Mouse (Mus musculus) MEL (cell line): ENCODE measurements around the gene Dcst1. TPM values are rescaled to one million over a fixed set of nuclear protein-coding genes. Genes with fewer than 3 reads are reported as not detected.

Experiments used
- DNase-seq: peaks from one replicate; pipeline ENCODE4 v3.0.0; 2011; ENCODE audit warnings: low read depth, low spot score
- H3K27ac ChIP-seq: 2 replicates; pipeline ENCODE4 v1.5.1; 2012; ENCODE audit warnings: low read depth, mild to moderate bottlenecking, control low read depth, low read length, moderate library complexity; ENCODE audit not compliant: control insufficient read depth
- H3K27me3 ChIP-seq, 2 experiments: fragments of 150-350 bp in 1 of 2; sonication (generic) in 1 of 2; 2 replicates each; pipeline ENCODE4 v1.6.1; 2012; ENCODE audit warnings: low read length in 2 of 2, mild to moderate bottlenecking in 2 of 2, improper control_type of control experiment in 1 of 2, moderate library complexity in 1 of 2; ENCODE audit not compliant: insufficient read depth in 2 of 2, control insufficient read depth in 1 of 2
- H3K36me3 ChIP-seq, 2 experiments: 2 replicates each; pipeline ENCODE4 v1.6.1; 2012 to 2014; ENCODE audit warnings: low read length in 2 of 2, improper control_type of control experiment in 1 of 2, inconsistent platforms in 1 of 2, mild to moderate bottlenecking in 1 of 2; ENCODE audit not compliant: insufficient read depth in 2 of 2, control insufficient read depth in 1 of 2
- H3K4me1 ChIP-seq, 2 experiments: fragments of 150-350 bp in 1 of 2; sonication (generic) in 1 of 2; 2 replicates each; pipeline ENCODE4 v1.6.1; 2012; ENCODE audit warnings: low read length in 2 of 2, improper control_type of control experiment in 1 of 2, mild to moderate bottlenecking in 1 of 2; ENCODE audit not compliant: insufficient read depth in 2 of 2, control insufficient read depth in 1 of 2
- H3K4me3 ChIP-seq, 2 experiments: fragments of 150-350 bp in 1 of 2; sonication (generic) in 1 of 2; 2 replicates each; pipeline ENCODE4 v1.5.1; 2012; ENCODE audit warnings: low read depth in 2 of 2, low read length in 2 of 2, mild to moderate bottlenecking in 2 of 2, moderate library complexity in 2 of 2, control low read depth in 1 of 2, improper control_type of control experiment in 1 of 2; ENCODE audit not compliant: control insufficient read depth in 1 of 2, insufficient read depth in 1 of 2
- H3K79me2 ChIP-seq: 2 replicates; pipeline ENCODE4 v1.6.1; 2012; ENCODE audit warnings: mild to moderate bottlenecking, low read length, moderate library complexity; ENCODE audit not compliant: control insufficient read depth, poor library complexity, insufficient read depth
- H3K9ac ChIP-seq: 2 replicates; pipeline ENCODE4 v1.6.1; 2012; ENCODE audit warnings: low read depth, mild to moderate bottlenecking, control low read depth, low read length, moderate library complexity; ENCODE audit not compliant: control insufficient read depth, poor library complexity, severe bottlenecking
- H3K9me3 ChIP-seq: fragments of 150-350 bp; sonication (generic); replicated peaks from 2 replicates; pipeline ENCODE4 v1.6.1; 2012; ENCODE audit warnings: mild to moderate bottlenecking, low read length, improper control_type of control experiment, moderate library complexity; ENCODE audit not compliant: insufficient read depth
- CTCF ChIP-seq, 3 experiments: IDR thresholded peaks in 2 of 3; conservative IDR thresholded peaks in 1 of 3; 2 replicates each; pipeline ENCODE4 v1.5.1; 2011 to 2012; ENCODE audit warnings: low read length in 3 of 3, low read depth in 2 of 3, mild to moderate bottlenecking in 2 of 3, improper control_type of control experiment in 1 of 3, inconsistent platforms in 1 of 3, mixed read lengths in 1 of 3, moderate library complexity in 1 of 3; ENCODE audit not compliant: control insufficient read depth in 1 of 3, insufficient read depth in 1 of 3, poor library complexity in 1 of 3, severe bottlenecking in 1 of 3
- E2F4 ChIP-seq: IDR thresholded peaks from 2 replicates; pipeline ENCODE4 v1.6.1; 2011; ENCODE audit warnings: low read depth, low read length, improper control_type of control experiment, borderline replicate concordance
- ELF1 ChIP-seq: IDR thresholded peaks from 2 replicates; pipeline ENCODE4 v1.6.1; 2014; ENCODE audit warnings: low read depth, mild to moderate bottlenecking, inconsistent platforms, low read length, improper control_type of control experiment, moderate library complexity
- EP300 ChIP-seq, 2 experiments: IDR thresholded peaks; 2 replicates each; pipeline ENCODE4 v1.6.1; 2011; ENCODE audit warnings: improper control_type of control experiment in 2 of 2, low read length in 2 of 2, low read depth in 1 of 2, mild to moderate bottlenecking in 1 of 2
- ETS1 ChIP-seq: IDR thresholded peaks from 2 replicates; pipeline ENCODE4 v1.6.1; 2012; ENCODE audit warnings: low read depth, mild to moderate bottlenecking, inconsistent platforms, low read length, improper control_type of control experiment, moderate library complexity
- GABPA ChIP-seq: IDR thresholded peaks from 2 replicates; pipeline ENCODE4 v1.6.1; 2012; ENCODE audit warnings: low read depth, mild to moderate bottlenecking, inconsistent platforms, low read length, improper control_type of control experiment, moderate library complexity
- MAFK ChIP-seq: IDR thresholded peaks from 2 replicates; pipeline ENCODE4 v1.6.1; 2011; ENCODE audit warnings: low read depth, mild to moderate bottlenecking, low read length, improper control_type of control experiment, borderline replicate concordance
- MAX ChIP-seq: IDR thresholded peaks from 2 replicates; pipeline ENCODE4 v1.6.1; 2011; ENCODE audit warnings: low read length, improper control_type of control experiment
- MAZ ChIP-seq: IDR thresholded peaks from 2 replicates; pipeline ENCODE4 v1.6.1; 2012; ENCODE audit warnings: low read depth, mild to moderate bottlenecking, inconsistent platforms, low read length, improper control_type of control experiment
- MEF2A ChIP-seq: IDR thresholded peaks from 2 replicates; pipeline ENCODE4 v1.6.1; 2014; ENCODE audit warnings: low read depth, mild to moderate bottlenecking, inconsistent platforms, low read length, improper control_type of control experiment; ENCODE audit not compliant: poor library complexity, insufficient replicate concordance, severe bottlenecking; ENCODE audit errors: extremely low read depth
- MXI1 ChIP-seq: IDR thresholded peaks from 2 replicates; pipeline ENCODE4 v1.6.1; 2011; ENCODE audit warnings: mild to moderate bottlenecking, low read depth, low read length, improper control_type of control experiment
- MYB ChIP-seq: IDR thresholded peaks from 2 replicates; pipeline ENCODE4 v1.6.1; 2011; ENCODE audit warnings: mild to moderate bottlenecking, low read depth, low read length, improper control_type of control experiment
- NRF1 ChIP-seq: IDR thresholded peaks from 2 replicates; pipeline ENCODE4 v1.6.1; 2014; ENCODE audit warnings: low read depth, mild to moderate bottlenecking, inconsistent platforms, low read length, improper control_type of control experiment, moderate library complexity; ENCODE audit not compliant: poor library complexity, insufficient read depth, severe bottlenecking
- POLR2A ChIP-seq, 2 experiments: IDR thresholded peaks; 2 replicates each; pipeline ENCODE4 v1.6.1; 2011 to 2012; ENCODE audit warnings: low read length in 2 of 2, mild to moderate bottlenecking in 2 of 2, control low read depth in 1 of 2, improper control_type of control experiment in 1 of 2, low read depth in 1 of 2, moderate library complexity in 1 of 2; ENCODE audit not compliant: control insufficient read depth in 1 of 2, insufficient read depth in 1 of 2, poor library complexity in 1 of 2
- POLR2AphosphoS2 ChIP-seq: IDR thresholded peaks from 2 replicates; pipeline ENCODE4 v1.6.1; 2011; ENCODE audit warnings: low read length, improper control_type of control experiment
- POLR2AphosphoS5 ChIP-seq: IDR thresholded peaks from 2 replicates; pipeline ENCODE4 v1.6.1; 2012; ENCODE audit warnings: low read depth, borderline replicate concordance, mild to moderate bottlenecking, inconsistent platforms, low read length, moderate library complexity, mixed read lengths
- RAD21 ChIP-seq: IDR thresholded peaks from 2 replicates; pipeline ENCODE4 v1.6.1; 2011; ENCODE audit warnings: mild to moderate bottlenecking, low read depth, low read length, improper control_type of control experiment
- RCOR1 ChIP-seq: IDR thresholded peaks from 2 replicates; pipeline ENCODE4 v1.6.1; 2012; ENCODE audit warnings: low read depth, mild to moderate bottlenecking, inconsistent platforms, low read length, improper control_type of control experiment
- SMC3 ChIP-seq: IDR thresholded peaks from 2 replicates; pipeline ENCODE4 v1.6.1; 2011; ENCODE audit warnings: low read depth, low read length, improper control_type of control experiment
- TAL1 ChIP-seq: IDR thresholded peaks from 2 replicates; pipeline ENCODE4 v1.6.1; 2012; ENCODE audit warnings: mild to moderate bottlenecking, inconsistent platforms, low read length, moderate library complexity, mixed read lengths
- TBP ChIP-seq: IDR thresholded peaks from 2 replicates; pipeline ENCODE4 v1.8.0; 2011; ENCODE audit warnings: low read depth, low read length, improper control_type of control experiment
- TCF12 ChIP-seq: IDR thresholded peaks from 2 replicates; pipeline ENCODE4 v1.6.1; 2014; ENCODE audit warnings: low read depth, mild to moderate bottlenecking, inconsistent platforms, low read length, improper control_type of control experiment, moderate library complexity
- UBTF ChIP-seq: IDR thresholded peaks from 2 replicates; pipeline ENCODE4 v1.6.1; 2012; ENCODE audit warnings: low read depth, mild to moderate bottlenecking, inconsistent platforms, low read length, improper control_type of control experiment, moderate library complexity, borderline replicate concordance; ENCODE audit not compliant: insufficient read depth
- USF1 ChIP-seq: IDR thresholded peaks from 2 replicates; pipeline ENCODE4 v1.6.1; 2014; ENCODE audit warnings: low read depth, mild to moderate bottlenecking, inconsistent platforms, low read length, improper control_type of control experiment, moderate library complexity
- USF2 ChIP-seq, 2 experiments: IDR thresholded peaks; 2 replicates each; pipeline ENCODE4 v1.6.1; 2011 to 2012; ENCODE audit warnings: improper control_type of control experiment in 2 of 2, low read length in 2 of 2, borderline replicate concordance in 1 of 2, inconsistent platforms in 1 of 2, low read depth in 1 of 2, mild to moderate bottlenecking in 1 of 2; ENCODE audit not compliant: insufficient read depth in 1 of 2
- ZC3H11A ChIP-seq: IDR thresholded peaks from 2 replicates; pipeline ENCODE4 v1.6.1; 2012; ENCODE audit warnings: low read depth, mild to moderate bottlenecking, inconsistent platforms, low read length, improper control_type of control experiment
- ZKSCAN1 ChIP-seq: IDR thresholded peaks from 2 replicates; pipeline ENCODE4 v1.6.1; 2012; ENCODE audit warnings: low read depth, mild to moderate bottlenecking, inconsistent platforms, low read length, improper control_type of control experiment, moderate library complexity
- ZNF384 ChIP-seq: IDR thresholded peaks from 2 replicates; pipeline ENCODE4 v1.6.1; 2012; ENCODE audit warnings: low read depth, mild to moderate bottlenecking, inconsistent platforms, low read length, improper control_type of control experiment
- polyA plus RNA-seq, 2 experiments: library from polyadenylated mRNA; stranded (reverse) in 1 of 2; unstranded in 1 of 2; fragments of >175 nt in 1 of 2; fragments of >200 nt in 1 of 2; gene quantifications; 2 replicates each; pipeline versions ENCODE4 v1.2.1 to v1.2.4; 2012; ENCODE audit warnings: low replicate concordance in 2 of 2, low read depth in 1 of 2; ENCODE audit not compliant: insufficient read length in 2 of 2, insufficient read depth in 1 of 2, missing spikeins in 1 of 2
- total RNA-seq: library from RNA; depleted of rRNA; stranded (reverse); fragments of 300-350 nt; gene quantifications from 2 replicates; pipeline ENCODE4 v1.2.3, GENCODE M21; 2012

Dcst1 gene
- total and polyA plus RNA-seq, 3 experiments = 0.08 to 0.29 TPM; not detected in 1

DNA sequence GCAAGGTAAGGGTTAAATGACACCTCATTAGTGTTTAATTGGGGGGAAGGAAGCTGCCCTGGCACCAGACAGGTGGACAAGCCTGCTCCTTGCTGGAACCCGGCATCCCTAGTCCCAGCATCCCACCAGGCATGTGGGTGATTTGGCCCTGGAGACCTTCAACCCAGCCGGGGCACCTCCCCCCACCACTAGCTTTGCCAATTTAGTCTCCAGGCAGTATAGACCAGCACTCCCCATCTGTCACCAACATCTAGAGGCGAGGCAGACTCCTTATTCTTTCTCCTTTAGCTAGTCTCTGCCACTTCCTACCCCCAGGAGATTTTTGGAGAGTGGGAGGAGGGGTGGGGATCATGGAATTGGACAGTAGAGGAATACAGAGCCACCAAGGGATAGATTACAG lies 34.7 kb downstream of the Dcst1 start:
- H3K27ac ChIP-seq = no peak overlapping the region
- DNase-seq = no peak
- H3K79me2 ChIP-seq = no peaks in the 10 kb centered on the region
- H3K4me1 ChIP-seq = peaks cover 6 to 12% of the 10 kb centered on the region in 2 experiments
- H3K9ac ChIP-seq = no peak overlapping the region
- H3K9me3 ChIP-seq = no peaks in the 10 kb centered on the region
- no peak overlapping the region for H3K4me3 ChIP-seq
- TF ChIP-seq RAD21 (no peak), POLR2AphosphoS2 (no peak), GABPA (no peak), USF1 (no peak), UBTF (no peak), E2F4 (no peak), ETS1 (no peak), TBP (no peak), MXI1 (no peak), MYB (no peak), RCOR1 (no peak), NRF1 (no peak), TCF12 (no peak), MAX (no peak), ZC3H11A (no peak), ZKSCAN1 (no peak), EP300 (IDR thresholded peaks at IDR 0.05; ENCODE audit: low read depth in 1 of 2, low read length in 2 of 2) (no peak)
- TF ChIP-seq, all 39 proteins: peak for 0
- peaks cover 7 to 10% of the 10 kb centered on the region in 2 experiments; a peak in 2 of 4 replicates for H3K27me3 ChIP-seq
- H3K36me3 ChIP-seq = 0 out of 4 replicates have a peak, but pooled peaks cover 0 to 4% of the 10 kb centered on the region in 2 experiments

DNA sequence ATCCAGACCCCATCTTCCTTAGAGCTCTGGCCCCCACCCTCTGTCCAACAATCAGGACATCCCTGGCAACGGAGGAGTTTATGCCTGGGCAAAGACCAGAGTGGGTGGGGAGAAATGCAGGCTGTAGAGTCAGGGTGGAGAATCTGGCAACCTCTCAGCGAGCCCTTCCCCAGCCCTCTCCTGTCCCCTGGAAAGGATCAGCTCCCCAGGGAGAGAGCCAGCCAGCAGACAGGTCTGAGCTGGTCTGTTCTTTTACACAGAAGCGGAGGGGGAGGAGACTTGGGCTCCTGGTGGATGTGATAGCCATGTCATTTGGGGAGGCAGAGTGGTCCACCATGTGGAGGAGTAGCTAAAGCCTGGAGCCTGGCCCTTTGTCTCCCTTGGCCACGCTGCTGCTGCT lies 36.4 kb downstream of the Dcst1 start:
- Histone ChIP-seq H3K9ac (no peak overlapping the region), H3K9me3 (no peaks in the 10 kb centered on the region), H3K27me3 (peaks cover 7 to 12% of the 10 kb centered on the region in 2 experiments; a peak in 2 of 4 replicates), H3K4me1 (peaks cover 6 to 12% of the 10 kb centered on the region in 2 experiments), H3K36me3 (0 out of 4 replicates have a peak, but pooled peaks cover 0 to 4% of the 10 kb centered on the region in 2 experiments), H3K27ac (no peak overlapping the region), H3K79me2 (no peaks in the 10 kb centered on the region), H3K4me3 (no peak overlapping the region)
- TF ChIP-seq MAFK (no peak), ELF1 (no peak), POLR2AphosphoS5 (no peak), MEF2A (no peak), SMC3 (no peak), MYB (no peak), POLR2A (IDR thresholded peaks at IDR 0.05; ENCODE audit: control insufficient read depth in 1 of 2, insufficient read depth in 1 of 2, low read depth in 1 of 2, low read length in 2 of 2, poor library complexity in 1 of 2) (no peak), USF2 (IDR thresholded peaks at IDR 0.05; ENCODE audit: borderline replicate concordance in 1 of 2, insufficient read depth in 1 of 2, low read depth in 1 of 2, low read length in 2 of 2) (no peak), ZNF384 (no peak), USF1 (no peak), EP300 (IDR thresholded peaks at IDR 0.05; ENCODE audit: low read depth in 1 of 2, low read length in 2 of 2) (no peak), TAL1 (no peak), MXI1 (no peak), TBP (no peak), CTCF (IDR thresholded peaks at IDR 0.05 in 2 of 3, conservative IDR thresholded peaks at IDR 0.05 in 1 of 3; ENCODE audit: control insufficient read depth in 1 of 3, insufficient read depth in 1 of 3, low read depth in 2 of 3, low read length in 3 of 3, poor library complexity in 1 of 3, severe bottlenecking in 1 of 3) (no peak), MAZ (no peak)
- DNase-seq = no peak
